Mouse (Mus musculus): ENCODE results near the gene Gm16506.
"Not testable (repeated sequence)": the region's sequence is repeated elsewhere in the genome, so short reads cannot be mapped to it uniquely, and the experiment has no call there.

The Gm16506 gene

DNA sequence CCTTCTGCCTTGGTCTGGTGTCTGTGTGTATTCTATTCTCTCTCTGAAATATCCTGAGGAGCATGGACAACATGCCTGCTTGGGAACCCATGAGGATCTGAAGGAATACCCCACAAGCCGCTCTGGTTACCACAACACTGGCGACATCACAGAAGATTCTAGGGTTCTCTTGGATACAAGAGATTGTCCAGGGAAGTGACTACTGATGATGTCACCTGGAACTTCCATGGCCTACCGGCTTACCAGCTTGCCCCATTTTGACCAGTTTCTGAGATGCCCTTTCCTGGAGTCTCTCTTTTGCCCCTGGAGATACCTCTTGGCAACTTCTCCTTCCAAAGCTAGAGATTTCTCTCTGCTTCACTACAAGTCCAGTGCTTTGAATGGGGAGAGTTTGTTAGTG is at the start of gene Gm16506:
TSS of gene Gm16506 (minus strand) at position 101 of the 400 bp plus-strand sequence.
- DNase-seq: not testable (repeated sequence)

DNA sequence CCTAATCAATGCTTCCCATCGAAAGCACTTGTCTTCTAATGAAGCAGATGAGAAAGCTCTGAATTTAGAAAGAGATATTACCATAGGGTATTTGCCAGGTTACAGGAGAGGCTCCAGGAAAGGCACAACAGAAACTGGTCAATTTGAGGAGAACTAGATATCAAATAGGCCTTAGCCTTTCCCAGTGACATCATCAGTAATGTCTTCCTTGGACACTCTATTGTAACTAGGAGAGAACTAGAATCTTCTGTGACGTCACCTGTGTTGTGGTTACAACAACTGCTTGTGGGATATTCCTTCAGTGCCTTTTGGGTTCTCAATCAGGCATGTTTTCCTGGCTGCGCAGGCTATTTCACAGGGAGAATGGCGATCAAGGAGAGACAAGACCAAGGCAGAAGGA is 20.3 kb upstream of the Gm16506 start, which contains the start of gene Gm6526:
TSS of gene Gm6526 (plus strand) at position 301 of the 400 bp plus-strand sequence.
- not testable (repeated sequence) for DNase-seq

DNA sequence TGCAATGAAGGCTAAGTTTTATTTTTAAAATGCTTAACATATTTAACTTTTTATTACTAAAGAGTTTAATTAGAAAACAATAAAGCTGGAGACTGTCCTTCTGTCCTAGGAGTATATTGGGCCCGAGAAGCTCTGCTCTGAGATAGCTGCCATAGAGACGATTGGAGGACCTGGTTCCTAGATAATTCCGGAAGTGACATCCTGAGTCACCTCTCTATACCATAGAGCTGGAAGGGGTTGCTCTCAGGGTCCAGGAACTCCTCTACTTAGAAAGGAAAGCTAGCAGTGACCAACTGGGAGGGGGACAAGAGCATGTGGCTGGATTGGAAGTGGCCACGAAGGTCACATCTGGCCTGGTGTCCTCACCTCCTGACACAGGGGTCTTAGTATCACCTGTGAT is 29.7 kb downstream of the Gm16506 start, which contains the start of gene Gm7324:
TSS of gene Gm7324 (plus strand) at position 208 of the 400 bp plus-strand sequence.
- not testable (repeated sequence) for DNase-seq

DNA sequence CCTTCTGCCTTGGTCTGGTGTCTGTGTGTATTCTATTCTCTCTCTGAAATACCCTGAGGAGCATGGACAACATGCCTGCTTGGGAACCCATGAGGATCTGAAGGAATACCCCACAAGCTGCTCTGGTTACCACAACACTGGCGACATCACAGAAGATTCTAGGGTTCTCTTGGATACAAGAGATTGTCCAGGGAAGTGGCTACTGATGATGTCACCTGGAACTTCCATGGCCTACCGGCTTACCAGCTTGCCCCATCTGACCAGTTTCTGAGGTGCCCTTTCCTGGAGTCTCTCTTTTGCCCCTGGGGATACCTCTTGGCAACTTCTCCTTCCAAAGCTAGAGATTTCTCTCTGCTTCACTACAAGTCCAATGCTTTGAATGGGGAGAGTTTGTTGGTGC is 50.2 kb downstream of the Gm16506 start, which contains the start of gene Gm8165:
TSS of gene Gm8165 (minus strand) at position 101 of the 400 bp plus-strand sequence.
- not testable (repeated sequence) for DNase-seq

Measured in spleen, adult 18-20 months (tissue).